Mouse (Mus musculus): ENCODE data around the gene Hist1h3h. TPM values are rescaled to one million over a fixed set of nuclear protein-coding genes. Genes with fewer than 3 reads are reported as not detected.
"Not testable (repeated sequence)": the region's sequence is repeated elsewhere in the genome, so short reads cannot be mapped to it uniquely, and the experiment has no call there.

Gene Hist1h3h
- polyA plus RNA-seq, 1 experiment from 2014 or later, result 18.4 TPM

DNA sequence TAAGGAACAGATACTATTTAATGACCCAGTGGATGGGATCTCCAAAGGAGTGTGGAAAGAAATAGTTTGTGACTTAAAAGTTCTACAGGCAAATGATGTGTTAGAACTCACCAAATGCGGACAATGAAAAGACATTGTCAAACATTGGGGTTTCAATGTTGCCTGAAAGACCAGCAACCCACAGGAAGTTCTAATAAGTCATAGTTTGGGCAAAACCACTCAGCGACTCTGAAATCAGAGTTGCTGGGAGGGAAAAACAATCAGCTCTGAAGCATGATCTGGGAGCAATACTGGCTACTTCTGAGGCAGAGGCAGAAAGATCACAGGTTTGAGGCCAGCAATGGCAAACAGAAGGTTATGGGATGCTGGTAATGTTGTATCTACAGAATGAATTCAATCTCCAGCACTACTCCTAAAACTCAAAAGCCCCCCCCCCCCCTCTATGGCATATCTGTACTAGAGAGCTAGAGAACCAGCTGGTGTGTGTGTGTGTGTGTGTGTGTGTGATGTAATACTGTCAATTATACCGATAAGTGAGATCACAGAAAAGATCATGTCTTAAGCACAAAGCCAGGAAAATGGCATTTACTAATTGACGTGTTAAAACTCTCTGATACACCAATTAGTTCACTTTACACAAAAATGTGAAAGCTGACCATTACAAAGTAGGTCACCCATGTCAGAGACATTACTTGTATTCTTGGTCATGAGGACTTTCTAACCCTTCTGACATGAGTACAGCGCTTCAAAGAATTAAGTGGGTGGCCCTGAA, 32.1 kb downstream of the Hist1h3h start:
- Histone ChIP-seq H3K9me3 (ENCODE audit: control insufficient read depth, low read length) (no peaks in the 10 kb centered on the region), H3K4me2 (ENCODE audit: low read length) (peak overlapping the region; percentile 82), H3K36me3 (ENCODE audit: control insufficient read depth, insufficient read depth, low read length) (no peaks in the 10 kb centered on the region), H3K27ac (ENCODE audit: low read depth) (peak overlapping the region; percentile 97), H3K4me1 (replicated peaks; ENCODE audit: control insufficient read depth, insufficient read depth, low read length) (peaks cover 24% of the 10 kb centered on the region), H3K4me3 (ENCODE audit: low read depth, low read length) (peak overlapping the region; percentile 77), H3K9ac (ENCODE audit: low read length) (peak overlapping the region; percentile 88), H3K27me3 (replicated peaks; ENCODE audit: control insufficient read depth, insufficient read depth, low read length) (no peaks in the 10 kb centered on the region)
- ATAC-seq (replicated peaks; ENCODE audit: low FRiP score, low TSS enrichment, low read depth) (no peak), DNase-seq (ENCODE audit: low spot score) (peak; percentile 73)
- WGBS, result 4% methylated on average over 5 of the region's 5 CpGs

DNA sequence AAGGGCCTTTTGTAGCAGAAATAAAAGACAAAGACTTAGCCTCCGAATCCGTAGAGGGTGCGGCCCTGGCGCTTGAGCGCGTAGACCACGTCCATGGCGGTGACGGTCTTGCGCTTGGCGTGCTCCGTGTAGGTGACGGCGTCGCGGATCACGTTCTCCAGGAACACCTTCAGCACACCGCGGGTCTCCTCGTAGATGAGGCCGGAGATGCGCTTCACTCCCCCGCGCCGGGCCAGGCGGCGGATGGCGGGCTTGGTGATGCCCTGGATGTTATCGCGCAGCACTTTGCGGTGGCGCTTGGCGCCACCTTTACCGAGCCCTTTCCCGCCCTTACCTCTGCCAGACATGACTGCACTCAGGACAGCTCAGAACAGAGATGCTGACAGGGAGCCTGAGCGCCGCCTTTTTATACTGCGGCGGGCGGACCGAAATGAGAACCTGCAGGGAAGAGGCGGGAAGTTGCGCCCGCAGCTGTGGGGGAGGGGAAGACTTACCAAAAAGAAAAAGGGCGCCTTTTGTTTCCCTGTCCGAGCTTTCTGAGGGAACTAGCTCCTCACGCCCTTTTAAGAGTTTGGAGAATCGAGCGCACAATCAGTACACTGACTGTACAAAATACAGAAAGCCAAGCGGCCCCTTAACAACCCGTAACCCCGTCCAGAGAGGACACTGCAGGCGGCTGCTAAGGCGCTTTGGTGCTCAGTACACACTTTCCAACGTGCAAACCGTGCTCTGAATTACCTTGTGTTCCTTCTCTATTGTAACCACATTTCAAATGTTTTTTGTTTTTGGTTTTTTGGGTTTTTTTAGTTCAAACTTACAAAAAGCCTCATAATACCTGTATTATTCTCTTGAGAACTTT, 32.9 kb downstream of the Hist1h3h start, which contains the start of gene Hist1h4k:
Gene Hist1h4k, minus strand, starts transcription at position 347 of the 859 bp plus-strand sequence.
- H3K9me3 ChIP-seq (ENCODE audit: control insufficient read depth, low read length); H3K36me3 ChIP-seq (ENCODE audit: control insufficient read depth, insufficient read depth, low read length); H3K27me3 ChIP-seq (replicated peaks; ENCODE audit: control insufficient read depth, insufficient read depth, low read length): not testable (repeated sequence)
- peak within 1 kb of the TSS; percentile 82 for H3K4me2 ChIP-seq (ENCODE audit: low read length)
- peak within 1 kb of the TSS; percentile 97 for H3K27ac ChIP-seq (ENCODE audit: low read depth)
- WGBS, result under 1% methylated on average over 39 of the region's 56 CpGs
- peak within 1 kb of the TSS; percentile 88 for H3K9ac ChIP-seq (ENCODE audit: low read length)
- peaks cover 24% of the 10 kb centered on the region for H3K4me1 ChIP-seq (replicated peaks; ENCODE audit: control insufficient read depth, insufficient read depth, low read length)
- DNase-seq (ENCODE audit: low spot score) (peak; percentile 99), ATAC-seq (replicated peaks; ENCODE audit: low FRiP score, low TSS enrichment, low read depth) (peak; percentile 85)
- peak within 1 kb of the TSS; percentile 77 for H3K4me3 ChIP-seq (ENCODE audit: low read depth, low read length)

DNA sequence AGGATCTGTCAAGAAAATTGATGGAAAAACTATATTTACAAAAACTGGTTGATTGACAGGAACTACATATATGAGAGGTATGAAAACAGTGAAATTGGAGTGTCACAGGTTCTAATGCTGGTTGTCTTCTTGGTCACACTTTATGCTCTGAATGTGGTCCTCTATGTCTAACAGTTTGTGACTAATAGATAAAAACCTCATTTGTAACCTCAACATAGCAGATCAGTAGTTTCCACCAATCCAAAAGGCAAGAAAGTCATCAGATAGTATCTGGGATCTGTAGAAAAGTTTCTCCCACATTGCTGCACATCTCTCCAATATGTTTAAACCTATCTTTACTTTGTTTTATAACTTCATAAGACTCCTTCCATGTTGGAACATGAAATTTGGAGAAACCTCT, 34.0 kb downstream of the Hist1h3h start:
- no peak overlapping the region; the same call in 1 of the 2 replicates for H3K27ac ChIP-seq (ENCODE audit: low read depth)

DNA sequence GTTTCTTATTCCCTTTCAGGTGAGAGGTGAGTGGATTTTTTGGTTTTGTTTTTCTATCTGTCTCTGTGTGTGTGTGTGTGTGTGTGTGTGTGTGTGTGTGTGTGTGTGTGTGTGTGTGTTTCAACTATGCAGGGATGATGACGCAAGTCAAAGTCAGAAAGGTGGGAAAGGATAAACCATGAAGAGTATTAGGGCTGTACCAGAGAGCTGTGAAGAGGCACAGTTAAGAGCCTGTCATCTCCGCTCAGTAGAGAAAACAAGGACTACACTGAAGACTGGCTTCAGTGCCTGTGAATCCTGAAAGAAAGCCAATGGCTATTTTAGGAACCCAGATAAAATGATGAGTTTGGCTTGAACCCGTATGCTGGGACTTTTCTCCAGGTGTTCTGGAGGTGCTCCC, 34.4 kb downstream of the Hist1h3h start:
- H3K27me3 ChIP-seq (replicated peaks; ENCODE audit: control insufficient read depth, insufficient read depth, low read length), result no peaks in the 10 kb centered on the region
- 68% methylated on average over 3 of the region's 3 CpGs for WGBS
- no peak overlapping the region for H3K4me3 ChIP-seq (ENCODE audit: low read depth, low read length)
- no peak for ATAC-seq (replicated peaks; ENCODE audit: low FRiP score, low TSS enrichment, low read depth)
- H3K9me3 ChIP-seq (ENCODE audit: control insufficient read depth, low read length), result no peaks in the 10 kb centered on the region
- H3K4me2 ChIP-seq (ENCODE audit: low read length), result peak overlapping the region; percentile 70; the same call in 1 of the 2 replicates
- peak overlapping the region; percentile 89 for H3K27ac ChIP-seq (ENCODE audit: low read depth)
- H3K4me1 ChIP-seq (replicated peaks; ENCODE audit: control insufficient read depth, insufficient read depth, low read length), result peaks cover 24% of the 10 kb centered on the region
- H3K36me3 ChIP-seq (ENCODE audit: control insufficient read depth, insufficient read depth, low read length), result no peaks in the 10 kb centered on the region
- H3K9ac ChIP-seq (ENCODE audit: low read length), result no peak overlapping the region
- no peak for DNase-seq (ENCODE audit: low spot score)

More for the DNA sequence above, 34.0 kb downstream of the Hist1h3h start:
- no peaks in the 10 kb centered on the region for H3K9me3 ChIP-seq (ENCODE audit: control insufficient read depth, low read length)
- no peak overlapping the region for H3K9ac ChIP-seq (ENCODE audit: low read length)
- ATAC-seq (replicated peaks; ENCODE audit: low FRiP score, low TSS enrichment, low read depth), result no peak
- no peak for DNase-seq (ENCODE audit: low spot score)
- H3K27me3 ChIP-seq (replicated peaks; ENCODE audit: control insufficient read depth, insufficient read depth, low read length), result no peaks in the 10 kb centered on the region
- H3K4me3 ChIP-seq (ENCODE audit: low read depth, low read length), result no peak overlapping the region
- H3K4me2 ChIP-seq (ENCODE audit: low read length), result no peak overlapping the region
- peaks cover 24% of the 10 kb centered on the region for H3K4me1 ChIP-seq (replicated peaks; ENCODE audit: control insufficient read depth, insufficient read depth, low read length)
- H3K36me3 ChIP-seq (ENCODE audit: control insufficient read depth, insufficient read depth, low read length), result no peaks in the 10 kb centered on the region

DNA sequence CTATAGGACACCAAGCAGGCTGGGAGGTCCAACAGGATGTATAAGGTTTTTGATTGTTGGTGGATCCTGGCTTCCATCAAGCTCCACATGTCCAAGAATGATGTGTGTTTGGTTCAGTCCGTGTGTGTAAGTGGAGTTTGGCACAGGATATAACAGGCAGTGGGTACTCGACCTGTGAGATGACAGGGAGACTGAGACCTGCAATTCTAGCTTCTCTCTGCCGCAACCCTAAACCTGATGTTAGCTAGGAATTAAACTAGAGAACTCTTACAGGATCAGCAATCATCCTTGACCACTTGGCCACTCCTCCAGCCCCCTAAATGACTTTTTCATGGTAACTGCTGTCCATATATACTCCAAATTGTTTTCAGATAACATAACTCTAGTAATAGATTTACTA, 34.9 kb downstream of the Hist1h3h start:
- H3K4me2 ChIP-seq (ENCODE audit: low read length), result peak overlapping the region; percentile 70
- peak overlapping the region; percentile 69 for H3K9ac ChIP-seq (ENCODE audit: low read length)
- ATAC-seq (replicated peaks; ENCODE audit: low FRiP score, low TSS enrichment, low read depth) (no peak), DNase-seq (ENCODE audit: low spot score) (no peak)
- no peaks in the 10 kb centered on the region for H3K27me3 ChIP-seq (replicated peaks; ENCODE audit: control insufficient read depth, insufficient read depth, low read length)
- 23% methylated on average over 3 of the region's 3 CpGs for WGBS
- H3K4me1 ChIP-seq (replicated peaks; ENCODE audit: control insufficient read depth, insufficient read depth, low read length), result peaks cover 24% of the 10 kb centered on the region
- H3K9me3 ChIP-seq (ENCODE audit: control insufficient read depth, low read length), result no peaks in the 10 kb centered on the region
- no peaks in the 10 kb centered on the region for H3K36me3 ChIP-seq (ENCODE audit: control insufficient read depth, insufficient read depth, low read length)
- H3K4me3 ChIP-seq (ENCODE audit: low read depth, low read length), result peak overlapping the region; percentile 41
- H3K27ac ChIP-seq (ENCODE audit: low read depth), result peak overlapping the region; percentile 89

DNA sequence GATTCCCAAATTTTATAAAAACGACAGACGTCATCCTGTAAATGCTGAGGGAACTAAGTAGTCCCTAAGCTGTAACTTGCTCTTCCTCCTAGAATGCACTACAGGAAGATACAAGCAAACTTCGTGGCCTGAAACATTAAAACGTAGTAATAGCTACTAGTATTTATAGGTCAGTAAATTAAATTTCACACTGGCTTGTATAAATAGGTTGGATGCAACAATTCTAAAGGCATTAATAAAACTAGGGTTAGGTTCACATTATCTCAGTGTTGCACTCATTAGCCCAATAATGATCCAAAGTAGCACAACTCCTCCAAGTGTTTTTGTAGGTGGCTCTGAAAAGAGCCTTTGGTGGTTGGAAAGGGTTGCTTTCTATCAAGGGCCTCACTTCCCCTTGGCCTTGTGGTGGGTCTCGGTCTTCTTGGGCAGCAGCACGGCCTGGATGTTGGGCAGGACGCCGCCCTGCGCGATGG, 35.6 kb downstream of the Hist1h3h start:
- Histone ChIP-seq H3K27me3 (replicated peaks; ENCODE audit: control insufficient read depth, insufficient read depth, low read length) (no peaks in the 10 kb centered on the region), H3K27ac (ENCODE audit: low read depth) (peak overlapping the region; percentile 89), H3K36me3 (ENCODE audit: control insufficient read depth, insufficient read depth, low read length) (no peaks in the 10 kb centered on the region), H3K4me2 (ENCODE audit: low read length) (peak overlapping the region; percentile 70), H3K4me1 (replicated peaks; ENCODE audit: control insufficient read depth, insufficient read depth, low read length) (peaks cover 24% of the 10 kb centered on the region), H3K9ac (ENCODE audit: low read length) (peak overlapping the region; percentile 69), H3K4me3 (ENCODE audit: low read depth, low read length) (peak overlapping the region; percentile 41), H3K9me3 (ENCODE audit: control insufficient read depth, low read length) (no peaks in the 10 kb centered on the region)
- 2% methylated on average over 10 of the region's 10 CpGs for WGBS
- DNase-seq (ENCODE audit: low spot score) (peak; percentile 66), ATAC-seq (replicated peaks; ENCODE audit: low FRiP score, low TSS enrichment, low read depth) (no peak)

DNA sequence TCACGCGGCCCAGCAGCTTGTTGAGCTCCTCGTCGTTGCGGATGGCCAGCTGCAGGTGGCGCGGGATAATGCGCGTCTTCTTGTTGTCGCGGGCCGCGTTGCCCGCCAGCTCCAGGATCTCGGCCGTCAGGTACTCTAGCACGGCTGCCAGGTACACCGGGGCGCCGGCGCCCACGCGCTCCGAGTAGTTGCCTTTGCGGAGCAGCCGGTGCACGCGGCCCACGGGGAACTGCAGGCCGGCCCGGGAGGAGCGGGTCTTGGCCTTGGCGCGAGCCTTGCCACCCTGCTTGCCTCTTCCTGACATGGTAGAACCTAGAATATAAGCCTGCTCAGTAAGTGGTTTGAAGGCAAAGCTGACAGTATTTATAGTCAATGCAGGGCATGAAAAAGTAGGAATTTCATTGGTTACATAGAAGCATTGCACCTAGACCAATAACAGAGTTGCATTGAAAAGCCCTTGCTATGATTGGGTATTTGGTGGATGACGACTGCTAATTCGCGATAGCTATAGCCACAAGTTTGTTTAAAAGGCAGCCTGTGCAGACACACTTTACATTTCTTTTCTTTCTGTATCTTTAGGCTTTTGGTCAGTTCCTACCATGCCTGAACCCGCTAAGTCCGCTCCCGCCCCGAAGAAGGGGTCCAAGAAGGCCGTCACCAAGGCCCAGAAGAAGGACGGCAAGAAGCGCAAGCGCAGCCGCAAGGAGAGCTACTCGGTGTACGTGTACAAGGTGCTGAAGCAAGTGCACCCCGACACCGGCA, 36.2 kb downstream of the Hist1h3h start, which contains the start of the genes Hist1h2ak and Hist1h2bn:
Gene Hist1h2ak, minus strand, starts transcription at position 304 of the 762 bp plus-strand sequence.
Gene Hist1h2bn, plus strand, starts transcription at position 600 of the 762 bp plus-strand sequence.
- H3K36me3 ChIP-seq (ENCODE audit: control insufficient read depth, insufficient read depth, low read length); H3K9me3 ChIP-seq (ENCODE audit: control insufficient read depth, low read length); H3K27me3 ChIP-seq (replicated peaks; ENCODE audit: control insufficient read depth, insufficient read depth, low read length): not testable (repeated sequence)
- peak within 1 kb of the TSS; percentile 69 for H3K9ac ChIP-seq (ENCODE audit: low read length)
- peak within 1 kb of the TSS; percentile 45 for H3K4me3 ChIP-seq (ENCODE audit: low read depth, low read length)
- H3K27ac ChIP-seq (ENCODE audit: low read depth), result peak within 1 kb of the TSS; percentile 89
- peaks cover 20% of the 10 kb centered on the region for H3K4me1 ChIP-seq (replicated peaks; ENCODE audit: control insufficient read depth, insufficient read depth, low read length)
- ATAC-seq (replicated peaks; ENCODE audit: low FRiP score, low TSS enrichment, low read depth), result peak; percentile 93
- peak within 1 kb of the TSS; percentile 70 for H3K4me2 ChIP-seq (ENCODE audit: low read length)
- WGBS, result under 1% methylated on average over 46 of the region's 50 CpGs
- DNase-seq (ENCODE audit: low spot score), result peak; percentile 87
